Mouse (Mus musculus): Measurements from ENCODE around the gene Ifitm3. TPM values are rescaled to one million over a fixed set of nuclear protein-coding genes. Genes with fewer than 3 reads are reported as not detected.
"Not testable (repeated sequence)": the region's sequence is repeated elsewhere in the genome, so short reads cannot be mapped to it uniquely, and the experiment has no call there.

Gene Ifitm3
- polyA plus RNA-seq, 1 experiment from 2014 or later: 19.3 TPM

GRCm38 (mm10) chr7:140971479-140972171 lies 38.9 kb downstream of the Ifitm3 start:
- H3K4me3 ChIP-seq (ENCODE audit: low read depth, low read length): no peak overlapping the region
- ATAC-seq (ENCODE audit: low read depth): no peak
- WGBS: 83% methylated on average over 8 of the region's 8 CpGs

GRCm38 (mm10) chr7:140970931-140971330 lies 39.6 kb downstream of the Ifitm3 start:
- Histone ChIP-seq H3K9me3 (ENCODE audit: control insufficient read depth, low read length) (no peaks in the 10 kb centered on the region), H3K36me3 (ENCODE audit: control insufficient read depth, insufficient read depth, low read length) (no peaks in the 10 kb centered on the region), H3K27me3 (ENCODE audit: control insufficient read depth, insufficient read depth, low read length) (no peaks in the 10 kb centered on the region), H3K27ac (ENCODE audit: low read depth, low read length) (no peak overlapping the region), H3K4me1 (ENCODE audit: control insufficient read depth, insufficient read depth, low read length) (no peaks in the 10 kb centered on the region), H3K9ac (replicated peaks; ENCODE audit: low read depth, low read length) (no peak overlapping the region), H3K4me2 (ENCODE audit: low read depth, low read length) (no peak overlapping the region), H3K4me3 (ENCODE audit: low read depth, low read length) (no peak overlapping the region)
- WGBS: 46% methylated on average over 7 of the region's 7 CpGs
- ATAC-seq (ENCODE audit: low read depth): no peak

More at GRCm38 (mm10) chr7:140971479-140972171, 38.9 kb downstream of the Ifitm3 start:
- no peaks in the 10 kb centered on the region for H3K9me3 ChIP-seq (ENCODE audit: control insufficient read depth, low read length)
- H3K27me3 ChIP-seq (ENCODE audit: control insufficient read depth, insufficient read depth, low read length): no peaks in the 10 kb centered on the region
- H3K4me2 ChIP-seq (ENCODE audit: low read depth, low read length): no peak overlapping the region
- no peaks in the 10 kb centered on the region for H3K36me3 ChIP-seq (ENCODE audit: control insufficient read depth, insufficient read depth, low read length)
- no peaks in the 10 kb centered on the region for H3K4me1 ChIP-seq (ENCODE audit: control insufficient read depth, insufficient read depth, low read length)
- no peak overlapping the region for H3K9ac ChIP-seq (replicated peaks; ENCODE audit: low read depth, low read length)
- H3K27ac ChIP-seq (ENCODE audit: low read depth, low read length): no peak overlapping the region

GRCm38 (mm10) chr7:140968710-140969109 lies 41.9 kb downstream of the Ifitm3 start:
- not testable (repeated sequence) for ATAC-seq (ENCODE audit: low read depth); H3K4me1 ChIP-seq (ENCODE audit: control insufficient read depth, insufficient read depth, low read length)
- WGBS: 12% methylated on average over 3 of the region's 3 CpGs

GRCm38 (mm10) chr7:140967862-140968591 lies 42.5 kb downstream of the Ifitm3 start:
- Histone ChIP-seq H3K9ac (replicated peaks; ENCODE audit: low read depth, low read length) (no peak overlapping the region), H3K4me2 (ENCODE audit: low read depth, low read length) (no peak overlapping the region), H3K9me3 (ENCODE audit: control insufficient read depth, low read length) (no peaks in the 10 kb centered on the region), H3K4me3 (ENCODE audit: low read depth, low read length) (no peak overlapping the region), H3K36me3 (ENCODE audit: control insufficient read depth, insufficient read depth, low read length) (no peaks in the 10 kb centered on the region), H3K27ac (ENCODE audit: low read depth, low read length) (no peak overlapping the region), H3K27me3 (ENCODE audit: control insufficient read depth, insufficient read depth, low read length) (no peaks in the 10 kb centered on the region), H3K4me1 (ENCODE audit: control insufficient read depth, insufficient read depth, low read length) (no peaks in the 10 kb centered on the region)
- ATAC-seq (ENCODE audit: low read depth): no peak
- WGBS: 12% methylated on average over 14 of the region's 14 CpGs

More at GRCm38 (mm10) chr7:140968710-140969109, 41.9 kb downstream of the Ifitm3 start:
- H3K9me3 ChIP-seq (ENCODE audit: control insufficient read depth, low read length); H3K27ac ChIP-seq (ENCODE audit: low read depth, low read length); H3K27me3 ChIP-seq (ENCODE audit: control insufficient read depth, insufficient read depth, low read length); H3K4me3 ChIP-seq (ENCODE audit: low read depth, low read length); H3K36me3 ChIP-seq (ENCODE audit: control insufficient read depth, insufficient read depth, low read length); H3K4me2 ChIP-seq (ENCODE audit: low read depth, low read length); H3K9ac ChIP-seq (replicated peaks; ENCODE audit: low read depth, low read length): not testable (repeated sequence)

- H3K36me3 ChIP-seq (ENCODE audit: control insufficient read depth, insufficient read depth, low read length): no peaks in the 10 kb centered on the region
- no peaks in the 10 kb centered on the region for H3K4me1 ChIP-seq (ENCODE audit: control insufficient read depth, insufficient read depth, low read length)
- H3K4me2 ChIP-seq (ENCODE audit: low read depth, low read length): no peak within 1 kb of the TSS
- no peak within 1 kb of the TSS for H3K27ac ChIP-seq (ENCODE audit: low read depth, low read length)
- H3K27me3 ChIP-seq (ENCODE audit: control insufficient read depth, insufficient read depth, low read length): no peaks in the 10 kb centered on the region
- no peak within 1 kb of the TSS for H3K4me3 ChIP-seq (ENCODE audit: low read depth, low read length)
- no peaks in the 10 kb centered on the region for H3K9me3 ChIP-seq (ENCODE audit: control insufficient read depth, low read length)
- WGBS: 81% methylated on average over 4 of the region's 4 CpGs
- no peak within 1 kb of the TSS for H3K9ac ChIP-seq (replicated peaks; ENCODE audit: low read depth, low read length)
- no peak for ATAC-seq (ENCODE audit: low read depth)
These were observed 43.6 kb downstream of the Ifitm3 start, which contains the start of gene Ifitm1 for GRCm38 (mm10) chr7:140966921-140967320. Gene Ifitm1 (plus strand): TSS chr7:140967221.

- ATAC-seq (ENCODE audit: low read depth): no peak
- Histone ChIP-seq H3K9me3 (ENCODE audit: control insufficient read depth, low read length) (no peaks in the 10 kb centered on the region), H3K27ac (ENCODE audit: low read depth, low read length) (no peak overlapping the region), H3K9ac (replicated peaks; ENCODE audit: low read depth, low read length) (no peak overlapping the region), H3K36me3 (ENCODE audit: control insufficient read depth, insufficient read depth, low read length) (no peaks in the 10 kb centered on the region), H3K4me2 (ENCODE audit: low read depth, low read length) (no peak overlapping the region), H3K27me3 (ENCODE audit: control insufficient read depth, insufficient read depth, low read length) (no peaks in the 10 kb centered on the region), H3K4me3 (ENCODE audit: low read depth, low read length) (no peak overlapping the region), H3K4me1 (ENCODE audit: control insufficient read depth, insufficient read depth, low read length) (peaks cover 5% of the 10 kb centered on the region; the same call in 1 of the 2 replicates)
- 57% methylated on average over 2 of the region's 2 CpGs for WGBS
These were observed 47.8 kb downstream of the Ifitm3 start for GRCm38 (mm10) chr7:140962733-140963132.

- H3K27me3 ChIP-seq (ENCODE audit: control insufficient read depth, insufficient read depth, low read length): no peaks in the 10 kb centered on the region
- peaks cover 5% of the 10 kb centered on the region; the same call in 1 of the 2 replicates for H3K4me1 ChIP-seq (ENCODE audit: control insufficient read depth, insufficient read depth, low read length)
- WGBS: 56% methylated on average over 2 of the region's 2 CpGs
- ATAC-seq (ENCODE audit: low read depth): no peak
- H3K36me3 ChIP-seq (ENCODE audit: control insufficient read depth, insufficient read depth, low read length): no peaks in the 10 kb centered on the region
- H3K9me3 ChIP-seq (ENCODE audit: control insufficient read depth, low read length): no peaks in the 10 kb centered on the region
- H3K4me3 ChIP-seq (ENCODE audit: low read depth, low read length): no peak overlapping the region
- H3K4me2 ChIP-seq (ENCODE audit: low read depth, low read length): no peak overlapping the region
- H3K27ac ChIP-seq (ENCODE audit: low read depth, low read length): no peak overlapping the region
- no peak overlapping the region for H3K9ac ChIP-seq (replicated peaks; ENCODE audit: low read depth, low read length)
These were observed 49.2 kb downstream of the Ifitm3 start for GRCm38 (mm10) chr7:140961416-140961815.

- Histone ChIP-seq H3K27me3 (ENCODE audit: control insufficient read depth, insufficient read depth, low read length) (no peaks in the 10 kb centered on the region), H3K9ac (replicated peaks; ENCODE audit: low read depth, low read length) (no peak overlapping the region), H3K27ac (ENCODE audit: low read depth, low read length) (no peak overlapping the region), H3K4me1 (ENCODE audit: control insufficient read depth, insufficient read depth, low read length) (peaks cover 5% of the 10 kb centered on the region; the same call in 1 of the 2 replicates), H3K4me2 (ENCODE audit: low read depth, low read length) (no peak overlapping the region), H3K4me3 (ENCODE audit: low read depth, low read length) (no peak overlapping the region), H3K9me3 (ENCODE audit: control insufficient read depth, low read length) (no peaks in the 10 kb centered on the region), H3K36me3 (ENCODE audit: control insufficient read depth, insufficient read depth, low read length) (no peaks in the 10 kb centered on the region)
- WGBS: 42% methylated on average over 5 of the region's 5 CpGs
- no peak for ATAC-seq (ENCODE audit: low read depth)
These were observed 50.5 kb downstream of the Ifitm3 start for GRCm38 (mm10) chr7:140960026-140960425.

Measured in neural tube, embryonic 14.5 days (tissue).